8 mouse cellular contexts compared by ENCODE assay signal in genomic region chr12:33193408-33193901, GRCm38 (mm10). TPM values are rescaled to one million over a fixed set of nuclear protein-coding genes. Genes with fewer than 3 reads are reported as not detected.
DNase-seq lines count a peak whose midpoint lies in the region.

No protein-coding gene starts in this region.

- DNase-seq in 3T3-L1 (ENCODE audit: low read depth, low spot score) (peak; percentile 80), ES-CJ7 (ENCODE audit: low read depth, low spot score) (peak; percentile 11)
- no peak for DNase-seq in heart, embryonic 10.5 days (ENCODE audit: low spot score)
- DNase-seq in kidney, postnatal 4 days = peak; percentile 52 to 64
- no peak for DNase-seq in right cerebral cortex, postnatal 10 days (ENCODE audit: low spot score in 2 of 2)
- DNase-seq in gastrocnemius, postnatal 36 days = no peak
- no peak for DNase-seq in adrenal gland, postnatal 10 days
- no peak for DNase-seq in gastrocnemius, postnatal 14 days

- peak overlapping the region; percentile 7; the same call in 1 of the 2 replicates for H3K27ac ChIP-seq in heart, embryonic 10.5 days

- peaks cover 4% of the 10 kb centered on the region; the same call in 1 of the 2 replicates for H3K36me3 ChIP-seq in heart, embryonic 10.5 days

- H3K27me3 ChIP-seq in heart, embryonic 10.5 days (ENCODE audit: insufficient read depth, poor library complexity, severe bottlenecking) = no peaks in the 10 kb centered on the region

- no peak overlapping the region for H3K4me3 ChIP-seq in heart, embryonic 10.5 days

- peaks cover 24% of the 10 kb centered on the region for H3K4me1 ChIP-seq in heart, embryonic 10.5 days

- 42% methylated on average over 11 of the region's 11 CpGs for WGBS in heart, embryonic 10.5 days

- intact Hi-C loops in gastrocnemius, postnatal 36 days (cut with DNase I) = no loop called here
- intact Hi-C loops in gastrocnemius, postnatal 14 days (cut with DNase I; ENCODE audit: low total_unique reads) = no loop called here

- H3K9me3 ChIP-seq in heart, embryonic 10.5 days = no peaks in the 10 kb centered on the region

RNA-seq across cellular contexts. Expression of gene Atxn7l1, which starts 46.0 kb away (rescaled TPM):
- 11.5 and 13.6 TPM in 2 replicates for polyA plus RNA-seq in heart, embryonic 10.5 days (2016; fragmentation: Nextera tagmentation; extraction: Ambion mirVana)
- 10 to 100 TPM; 15.4 to 16.0 TPM for total RNA-seq in gastrocnemius, postnatal 36 days (2021)
- 10 to 100 TPM; 20.1 to 32.3 TPM for total RNA-seq in adrenal gland, postnatal 10 days (2021)
- 10 to 100 TPM; 13.9 to 15.4 TPM for total RNA-seq in gastrocnemius, postnatal 14 days (2021)

Comparison
In these comparisons a context has a peak if more than half of its experiments do, and no peak if none do; other contexts are left out.
1. DNase-seq: peak in 3T3-L1 (single experiment), ES-CJ7 (single experiment) and kidney, postnatal 4 days (2 of 2); none in heart, embryonic 10.5 days (single experiment), right cerebral cortex, postnatal 10 days (0 of 2), gastrocnemius, postnatal 36 days (0 of 2), adrenal gland, postnatal 10 days (single experiment) and gastrocnemius, postnatal 14 days (single experiment).